ENCODE assay signal across 21 mouse cellular contexts in the genomic region with DNA sequence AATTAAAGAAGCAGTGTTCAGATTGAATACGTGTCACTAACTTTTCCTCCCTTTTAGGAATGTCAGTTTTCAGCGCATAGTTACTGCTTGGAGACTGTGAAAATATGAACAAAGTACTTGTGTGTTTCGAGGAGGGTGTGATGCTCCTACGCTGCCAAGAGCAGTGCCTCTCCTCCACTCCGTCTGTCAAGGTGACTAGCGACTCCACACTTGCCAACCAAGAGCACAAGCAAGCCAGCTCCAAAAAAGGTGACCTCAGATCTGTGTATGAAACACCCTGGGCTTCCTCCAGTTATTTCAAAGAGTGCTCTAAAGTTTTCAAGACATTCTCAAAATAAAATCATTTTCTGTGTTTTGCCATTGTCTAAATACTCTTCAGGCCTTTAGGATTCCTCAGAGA.
A peak's percentile ranks its signal among the peaks of the same experiment; 100 is the strongest.
DNase-seq lines count a peak whose midpoint lies in the region; ATAC-seq lines count a peak whose summit lies in the region.
"Had no signal": no experiment of that assay in that cellular context is flagged by ENCODE, and none has a peak within 500 bp of the region (broad histone marks: within the 10 kb centered on the region; RNA-seq: fewer than 3 reads in every experiment).

No protein-coding gene starts in this region.

- no peak for DNase-seq in frontal cortex, postnatal 25 days (ENCODE audit: low spot score in 2 of 2)
- DNase-seq in left cerebral cortex, adult 11 months (ENCODE audit: low spot score), result peak; percentile 6
- DNase-seq in left cerebral cortex, postnatal 4 days, result no peak
- peak; percentile 9 to 45 for DNase-seq in right cerebral cortex, postnatal 36 days (ENCODE audit: low spot score in 2 of 2)
- DNase-seq in right cerebral cortex, postnatal 25 days, result no peak
- DNase-seq: adrenal gland, postnatal 10 days; cerebellum, adult 11 months; gastrocnemius, postnatal 14 days; kidney, adult 9 months; kidney, postnatal 10 days; layer of hippocampus, postnatal 36 days; lung, embryonic 14.5 days; lung, postnatal 14 days; spleen, adult 18-20 months; thymus, adult 18-20 months; thymus, postnatal 25 days had no signal

- intact Hi-C loops in left cerebral cortex, postnatal 4 days (cut with DNase I), result no loop called here

- peak; percentile 85 for ATAC-seq in frontal cortex, adult (ENCODE audit: low TSS enrichment)
- ATAC-seq in monocyte, adult 5-6 weeks (replicated peaks; ENCODE audit: insufficient number of reproducible peaks, low FRiP score, low TSS enrichment, poor library complexity, severe bottlenecking), result no peak
- ATAC-seq: intestine, postnatal 0 days; midbrain, embryonic 15.5 days; Patski had no signal

Comparison
In these comparisons a context has a peak if more than half of its experiments do, and no peak if none do; other contexts are left out.
1. DNase-seq: peak in left cerebral cortex, adult 11 months (single experiment) and right cerebral cortex, postnatal 36 days (2 of 2); none in frontal cortex, postnatal 25 days (0 of 2), left cerebral cortex, postnatal 4 days (single experiment) and right cerebral cortex, postnatal 25 days (single experiment).